Mouse (Mus musculus) neural tube, embryonic 13.5 days (tissue): ENCODE results near the gene Ddr1. TPM values are rescaled to one million over a fixed set of nuclear protein-coding genes. Genes with fewer than 3 reads are reported as not detected.
A peak's percentile ranks its signal among the peaks of the same experiment; 100 is the strongest.

Experiments used
- ATAC-seq: fragments of 200-750 bp; cut with Nextera tagmentation; 2 replicates; pipeline ENCODE4 v1.8.0; 2017; ENCODE audit warnings: low read depth, mild to moderate bottlenecking, moderate TSS enrichment, moderate library complexity
- H3K27ac ChIP-seq: fragments of 300-500 bp; sonication (generic); replicated peaks from 2 replicates; pipeline ENCODE4 v1.5.1; 2015; ENCODE audit warnings: moderate library complexity, mild to moderate bottlenecking, inconsistent platforms
- H3K27me3 ChIP-seq: fragments of 300-500 bp; sonication (generic); 2 replicates; pipeline ENCODE4 v1.6.1; 2015; ENCODE audit warnings: mild to moderate bottlenecking, inconsistent platforms
- H3K36me3 ChIP-seq: fragments of 300-500 bp; sonication (generic); 2 replicates; pipeline ENCODE4 v1.6.1; 2015; ENCODE audit warnings: mild to moderate bottlenecking, inconsistent platforms
- H3K4me1 ChIP-seq: fragments of 300-500 bp; sonication (generic); replicated peaks from 2 replicates; pipeline ENCODE4 v1.6.1; 2015; ENCODE audit warnings: inconsistent platforms
- H3K4me2 ChIP-seq: fragments of 300-500 bp; sonication (generic); 2 replicates; pipeline ENCODE4 v1.6.1; 2015; ENCODE audit warnings: inconsistent platforms, mild to moderate bottlenecking, moderate library complexity
- H3K4me3 ChIP-seq: fragments of 300-500 bp; sonication (generic); 2 replicates; pipeline ENCODE4 v1.5.1; 2015; ENCODE audit warnings: mild to moderate bottlenecking, inconsistent platforms
- H3K9ac ChIP-seq: fragments of 300-500 bp; sonication (generic); 2 replicates; pipeline ENCODE4 v1.6.1; 2015; ENCODE audit warnings: moderate library complexity, mild to moderate bottlenecking, inconsistent platforms
- H3K9me3 ChIP-seq: fragments of 300-500 bp; sonication (generic); 2 replicates; pipeline ENCODE4 v1.6.1; 2016; ENCODE audit warnings: inconsistent platforms
- WGBS: fragments of 180-500 bp; shearing (Covaris S2); methylation state at CpG from one replicate; pipeline ENCODE4 v1.1.7; 2015; 5-methylcytosine and 5-hydroxymethylcytosine counted together
- polyA plus RNA-seq: library from polyadenylated mRNA; unstranded; fragments of >200 nt; fragmentation: Nextera tagmentation; extraction: Ambion mirVana; gene quantifications from 2 replicates; pipeline ENCODE4 v1.2.1, GENCODE M21; 2015

Ddr1 gene
- polyA plus RNA-seq, 1 experiment from 2014 or later: 119 TPM

DNA sequence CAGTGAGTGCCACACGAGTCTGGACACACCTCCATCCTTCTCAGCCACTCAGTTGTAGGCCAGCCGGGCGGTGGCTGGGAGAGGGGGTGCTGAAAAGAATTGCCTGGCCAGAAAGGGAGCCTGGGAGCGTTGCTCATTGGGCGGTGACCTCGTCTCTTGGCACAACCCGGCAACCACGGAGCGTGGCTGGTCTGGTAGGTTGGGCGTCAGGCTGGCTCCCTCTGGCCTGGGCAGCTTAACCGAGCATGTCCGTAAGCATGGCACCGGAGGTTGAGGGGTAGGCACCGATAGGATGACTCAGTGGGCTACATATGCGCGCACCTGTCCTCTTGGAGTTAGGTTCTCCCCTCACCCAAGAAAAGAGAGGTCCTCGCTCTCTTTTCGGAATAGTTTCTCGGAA is 4.5 kb downstream of the Ddr1 start:
- Histone ChIP-seq H3K4me3 (peak overlapping the region; percentile 79), H3K27ac (peak overlapping the region; percentile 98), H3K4me2 (peak overlapping the region; percentile 64), H3K4me1 (peaks cover 73% of the 10 kb centered on the region), H3K36me3 (peaks cover 7% of the 10 kb centered on the region), H3K27me3 (no peaks in the 10 kb centered on the region), H3K9ac (peak overlapping the region; percentile 97), H3K9me3 (no peaks in the 10 kb centered on the region)
- 2% methylated on average over 19 of the region's 19 CpGs for WGBS
- no peak for ATAC-seq

DNA sequence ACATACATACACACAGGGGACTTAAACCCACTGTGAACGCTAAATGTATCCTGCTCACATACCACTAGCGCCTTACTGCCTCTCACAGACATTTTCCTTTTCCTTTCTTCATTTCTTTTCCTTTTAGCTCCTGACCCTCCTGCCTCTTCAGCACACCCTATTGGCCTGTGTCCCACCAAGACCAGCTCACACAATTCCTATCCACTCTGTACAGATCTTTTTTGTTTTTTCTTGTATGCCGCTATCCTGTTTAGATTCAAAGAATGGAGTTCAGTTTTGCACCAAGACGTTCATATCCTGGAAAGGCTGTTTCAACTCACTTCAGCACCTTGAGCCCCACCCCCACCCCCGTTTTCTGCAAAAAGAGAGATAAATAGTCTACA is 5.9 kb downstream of the Ddr1 start:
- H3K27me3 ChIP-seq: no peaks in the 10 kb centered on the region
- 25% methylated on average over 5 of the region's 5 CpGs for WGBS
- ATAC-seq: no peak
- H3K4me3 ChIP-seq: peak overlapping the region; percentile 79
- H3K9ac ChIP-seq: peak overlapping the region; percentile 77
- peaks cover 13% of the 10 kb centered on the region for H3K36me3 ChIP-seq
- H3K4me2 ChIP-seq: peak overlapping the region; percentile 64
- no peaks in the 10 kb centered on the region for H3K9me3 ChIP-seq
- H3K4me1 ChIP-seq: peaks cover 59% of the 10 kb centered on the region
- H3K27ac ChIP-seq: peak overlapping the region; percentile 98

DNA sequence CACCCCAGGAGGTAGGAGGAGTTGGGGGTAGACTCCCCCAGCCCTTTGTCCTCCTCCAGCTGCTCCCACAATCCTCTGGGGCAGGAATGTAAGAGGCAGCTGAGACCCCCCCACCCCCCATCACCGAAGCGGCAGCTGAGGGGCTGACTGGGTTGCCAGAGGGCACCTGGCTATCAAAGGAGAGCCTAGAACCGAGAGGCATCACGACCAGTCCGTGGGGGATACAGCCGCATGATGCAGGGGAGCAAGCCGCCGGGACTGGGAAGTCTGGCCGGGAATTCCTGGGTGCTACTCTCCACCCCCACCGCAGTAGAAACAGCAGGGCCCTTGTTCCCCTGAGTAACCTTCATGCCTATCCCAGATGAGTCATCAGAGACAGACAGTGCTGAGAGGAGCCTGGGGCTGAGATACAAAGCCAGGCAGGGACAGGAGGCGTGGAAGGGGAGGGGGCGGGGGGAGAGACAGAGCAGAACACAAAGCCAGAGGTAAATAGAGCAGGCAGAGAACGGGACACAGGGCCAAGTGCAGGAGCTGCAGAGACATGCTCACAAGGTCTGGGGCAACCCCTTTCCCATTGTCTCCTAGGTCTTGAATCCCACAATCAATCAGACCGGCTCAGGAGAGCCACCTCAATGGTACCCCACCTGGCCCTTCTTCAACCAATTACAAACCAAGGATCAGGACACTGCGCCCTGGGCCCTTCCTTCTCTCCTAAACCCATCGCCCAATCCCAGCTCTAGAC is 6.5 kb downstream of the Ddr1 start:
- Histone ChIP-seq H3K4me2 (peak overlapping the region; percentile 64), H3K27ac (peak overlapping the region; percentile 98), H3K4me3 (peak overlapping the region; percentile 79), H3K4me1 (peaks cover 59% of the 10 kb centered on the region), H3K27me3 (no peaks in the 10 kb centered on the region), H3K36me3 (peaks cover 19% of the 10 kb centered on the region), H3K9ac (peak overlapping the region; percentile 77), H3K9me3 (no peaks in the 10 kb centered on the region)
- peak; percentile 76 for ATAC-seq
- 4% methylated on average over 16 of the region's 16 CpGs for WGBS

DNA sequence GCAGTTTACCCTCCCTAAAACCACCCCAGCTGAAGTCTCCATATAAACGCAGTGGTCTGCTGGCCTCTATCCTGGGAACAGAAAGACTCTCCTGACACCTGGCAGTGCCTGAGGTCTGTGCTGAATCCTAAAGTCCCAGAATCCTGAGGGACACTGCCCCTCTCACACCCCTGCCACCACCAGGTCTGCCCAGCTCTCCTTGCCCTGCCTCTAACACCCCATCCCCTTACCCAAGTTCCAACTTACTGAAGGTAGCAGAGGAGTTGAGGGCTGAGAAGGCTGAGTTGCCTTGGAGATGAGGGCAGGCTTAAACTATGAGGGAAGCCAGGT is 7.0 kb downstream of the Ddr1 start:
- peak overlapping the region; percentile 77 for H3K9ac ChIP-seq
- H3K36me3 ChIP-seq: peaks cover 24% of the 10 kb centered on the region
- no peaks in the 10 kb centered on the region for H3K27me3 ChIP-seq
- no peak for ATAC-seq
- WGBS: 4% methylated on average over 1 of the region's 1 CpGs
- H3K27ac ChIP-seq: peak overlapping the region; percentile 98
- peaks cover 55% of the 10 kb centered on the region for H3K4me1 ChIP-seq
- H3K4me2 ChIP-seq: peak overlapping the region; percentile 64
- no peaks in the 10 kb centered on the region for H3K9me3 ChIP-seq
- peak overlapping the region; percentile 79 for H3K4me3 ChIP-seq

DNA sequence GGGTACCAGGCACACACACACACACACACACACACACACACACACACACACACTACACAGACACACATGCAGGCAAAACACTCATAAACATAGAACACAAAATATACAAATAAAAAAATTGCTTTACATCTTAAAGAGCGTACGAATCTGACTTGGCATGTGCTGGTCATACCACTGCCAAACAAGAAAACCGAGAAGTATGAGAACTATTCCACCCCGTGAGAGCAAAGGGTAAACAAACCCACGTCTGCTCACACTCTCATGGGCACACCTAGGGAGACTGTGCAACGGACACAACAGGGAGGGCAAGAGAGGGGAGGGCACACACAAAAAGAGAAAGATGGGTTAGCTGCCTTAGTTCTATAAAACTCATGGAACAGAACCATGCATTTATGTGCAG is 7.7 kb downstream of the Ddr1 start:
- WGBS: 61% methylated on average over 6 of the region's 6 CpGs
- Histone ChIP-seq H3K27ac (peak overlapping the region; percentile 98), H3K4me2 (peak overlapping the region; percentile 64), H3K4me3 (peak overlapping the region; percentile 79), H3K27me3 (no peaks in the 10 kb centered on the region), H3K36me3 (peaks cover 31% of the 10 kb centered on the region), H3K9me3 (no peaks in the 10 kb centered on the region), H3K4me1 (peaks cover 48% of the 10 kb centered on the region), H3K9ac (peak overlapping the region; percentile 77)
- ATAC-seq: no peak

DNA sequence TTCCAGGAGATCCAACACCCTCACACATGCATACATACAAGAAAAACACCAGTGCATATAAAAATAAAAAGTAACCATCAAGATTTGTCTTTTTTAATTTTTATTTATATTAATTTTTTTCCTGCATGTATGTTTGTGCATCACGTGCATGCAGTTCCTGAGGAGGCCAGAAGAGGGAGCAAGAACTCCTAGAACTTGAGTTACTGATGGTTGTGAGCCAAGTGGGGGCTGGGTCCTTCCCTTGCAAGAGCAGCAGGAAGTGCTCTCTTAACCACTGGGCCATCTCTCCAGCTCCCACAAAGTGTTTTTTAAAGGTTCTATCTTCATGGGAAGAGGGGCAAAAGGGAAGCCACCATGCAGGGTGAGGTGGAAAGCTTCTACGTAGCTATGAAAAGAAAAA is 9.1 kb downstream of the Ddr1 start:
- no peaks in the 10 kb centered on the region for H3K9me3 ChIP-seq
- WGBS: 97% methylated on average over 2 of the region's 2 CpGs
- no peak overlapping the region for H3K9ac ChIP-seq
- H3K4me1 ChIP-seq: peaks cover 42% of the 10 kb centered on the region
- H3K36me3 ChIP-seq: peaks cover 45% of the 10 kb centered on the region
- no peak overlapping the region for H3K4me2 ChIP-seq
- no peak overlapping the region for H3K4me3 ChIP-seq
- H3K27ac ChIP-seq: no peak overlapping the region
- no peaks in the 10 kb centered on the region for H3K27me3 ChIP-seq
- no peak for ATAC-seq

DNA sequence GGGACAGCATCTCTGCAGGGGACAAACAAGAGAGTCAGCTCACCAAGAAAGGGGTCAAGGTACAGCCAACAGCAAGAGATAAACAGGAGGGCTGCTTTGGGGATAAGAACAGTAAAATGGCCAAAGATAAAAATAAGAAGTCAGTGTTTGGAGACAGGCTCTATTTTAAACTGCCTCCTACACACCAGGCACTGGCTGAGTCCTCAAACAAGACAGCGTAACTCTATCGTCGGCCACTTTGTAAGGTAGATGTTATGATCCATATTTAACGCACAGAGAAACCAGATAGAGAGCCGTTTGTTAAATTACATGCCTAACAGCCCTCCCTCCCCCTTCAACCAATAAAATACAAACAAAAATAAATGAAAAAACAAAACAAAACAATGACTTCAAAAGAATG is 10.5 kb downstream of the Ddr1 start:
- Histone ChIP-seq H3K4me1 (peaks cover 31% of the 10 kb centered on the region), H3K9ac (no peak overlapping the region), H3K27ac (no peak overlapping the region), H3K9me3 (no peaks in the 10 kb centered on the region), H3K4me2 (no peak overlapping the region), H3K36me3 (peaks cover 59% of the 10 kb centered on the region), H3K27me3 (no peaks in the 10 kb centered on the region), H3K4me3 (no peak overlapping the region)
- no peak for ATAC-seq
- WGBS: 92% methylated on average over 5 of the region's 5 CpGs

DNA sequence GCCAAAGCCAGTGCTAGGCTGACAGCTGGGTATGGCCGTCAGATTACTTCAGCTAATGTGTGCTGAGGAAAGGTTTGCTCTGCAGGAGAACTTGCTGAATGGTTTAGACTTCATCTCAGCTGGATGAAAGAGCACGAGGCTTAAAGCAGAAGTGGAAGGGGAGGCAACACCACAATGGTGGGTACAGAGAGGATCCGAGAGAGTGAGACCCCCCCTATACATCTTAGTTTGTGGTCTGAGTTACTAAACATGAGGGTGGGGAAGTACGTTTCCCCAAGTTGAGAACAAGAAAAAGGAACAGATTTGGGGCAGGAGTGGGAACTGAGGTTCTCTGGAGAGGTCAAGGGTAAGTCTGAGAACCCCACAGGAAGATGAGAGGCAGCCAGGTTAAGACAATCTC is 12.1 kb downstream of the Ddr1 start:
- 84% methylated on average over 4 of the region's 4 CpGs for WGBS

DNA sequence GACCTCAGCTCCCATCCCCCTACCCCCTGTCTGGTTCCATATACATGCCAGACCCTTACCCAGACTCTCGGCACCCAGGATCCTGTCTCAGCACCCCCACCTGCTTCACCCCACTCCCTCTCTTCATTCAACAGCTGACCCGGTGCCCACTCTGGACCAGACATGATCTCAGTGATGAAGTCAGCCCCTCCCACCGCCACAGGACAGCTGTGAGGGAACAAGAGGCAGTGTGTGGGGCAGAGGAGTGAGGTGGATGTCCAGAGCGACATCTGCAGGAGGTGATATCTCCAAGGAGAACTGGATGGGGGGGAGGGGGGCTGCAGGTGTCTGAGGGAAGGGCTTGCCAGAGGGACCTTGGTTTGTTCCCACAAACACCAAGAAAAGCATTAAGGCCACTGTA is 12.6 kb downstream of the Ddr1 start:
- H3K9me3 ChIP-seq: no peaks in the 10 kb centered on the region
- H3K27ac ChIP-seq: no peak overlapping the region
- H3K36me3 ChIP-seq: peaks cover 80% of the 10 kb centered on the region
- WGBS: 81% methylated on average over 4 of the region's 4 CpGs
- no peak overlapping the region for H3K9ac ChIP-seq
- H3K4me3 ChIP-seq: no peak overlapping the region
- no peak for ATAC-seq
- no peaks in the 10 kb centered on the region for H3K27me3 ChIP-seq
- H3K4me1 ChIP-seq: peaks cover 10% of the 10 kb centered on the region
- H3K4me2 ChIP-seq: no peak overlapping the region

More for the DNA sequence above, 12.1 kb downstream of the Ddr1 start:
- H3K27ac ChIP-seq: no peak overlapping the region
- no peak overlapping the region for H3K4me2 ChIP-seq
- H3K4me1 ChIP-seq: peaks cover 16% of the 10 kb centered on the region
- H3K4me3 ChIP-seq: no peak overlapping the region
- no peaks in the 10 kb centered on the region for H3K9me3 ChIP-seq
- ATAC-seq: no peak
- H3K9ac ChIP-seq: no peak overlapping the region
- H3K36me3 ChIP-seq: peaks cover 74% of the 10 kb centered on the region
- H3K27me3 ChIP-seq: no peaks in the 10 kb centered on the region

DNA sequence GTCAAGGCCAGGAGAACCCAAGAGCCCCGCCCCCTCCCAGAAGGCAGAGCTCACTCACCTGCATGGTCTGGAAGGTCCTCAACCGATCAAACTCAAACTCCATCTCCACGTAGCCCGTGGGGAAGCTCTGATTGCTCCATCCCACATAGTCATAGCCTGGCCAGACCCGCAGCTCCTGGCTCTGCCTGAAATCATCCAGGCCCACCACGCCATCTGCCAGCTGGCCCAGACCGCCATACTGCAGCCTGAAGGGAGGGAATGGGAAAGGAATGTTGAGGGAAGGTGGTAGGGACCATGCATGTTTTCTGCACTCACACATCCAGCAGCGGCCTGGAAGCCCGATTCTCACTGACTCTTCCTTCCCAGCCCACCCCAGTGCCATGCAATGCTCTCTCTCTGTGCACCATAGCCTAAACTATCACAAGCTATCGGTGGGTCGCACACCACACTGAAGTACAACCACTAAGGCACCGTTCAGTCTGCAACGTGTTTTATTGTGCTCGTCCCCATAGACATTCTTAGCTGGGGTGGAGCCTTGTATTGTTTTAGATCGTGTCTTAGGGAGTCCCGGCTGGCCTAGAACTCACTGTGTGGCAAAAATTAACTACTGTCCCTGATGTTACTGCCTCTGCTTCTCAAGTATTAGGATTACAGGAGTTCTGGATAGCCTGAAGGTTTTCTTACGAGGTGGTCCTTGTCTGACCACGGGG is 14.3 kb downstream of the Ddr1 start:
- Histone ChIP-seq H3K4me3 (no peak overlapping the region), H3K4me2 (no peak overlapping the region), H3K9ac (no peak overlapping the region), H3K36me3 (peaks cover 92% of the 10 kb centered on the region), H3K4me1 (peaks cover 4% of the 10 kb centered on the region; the same call in 1 of the 2 replicates), H3K27ac (no peak overlapping the region), H3K27me3 (no peaks in the 10 kb centered on the region), H3K9me3 (no peaks in the 10 kb centered on the region)
- WGBS: 91% methylated on average over 18 of the region's 18 CpGs
- no peak for ATAC-seq

DNA sequence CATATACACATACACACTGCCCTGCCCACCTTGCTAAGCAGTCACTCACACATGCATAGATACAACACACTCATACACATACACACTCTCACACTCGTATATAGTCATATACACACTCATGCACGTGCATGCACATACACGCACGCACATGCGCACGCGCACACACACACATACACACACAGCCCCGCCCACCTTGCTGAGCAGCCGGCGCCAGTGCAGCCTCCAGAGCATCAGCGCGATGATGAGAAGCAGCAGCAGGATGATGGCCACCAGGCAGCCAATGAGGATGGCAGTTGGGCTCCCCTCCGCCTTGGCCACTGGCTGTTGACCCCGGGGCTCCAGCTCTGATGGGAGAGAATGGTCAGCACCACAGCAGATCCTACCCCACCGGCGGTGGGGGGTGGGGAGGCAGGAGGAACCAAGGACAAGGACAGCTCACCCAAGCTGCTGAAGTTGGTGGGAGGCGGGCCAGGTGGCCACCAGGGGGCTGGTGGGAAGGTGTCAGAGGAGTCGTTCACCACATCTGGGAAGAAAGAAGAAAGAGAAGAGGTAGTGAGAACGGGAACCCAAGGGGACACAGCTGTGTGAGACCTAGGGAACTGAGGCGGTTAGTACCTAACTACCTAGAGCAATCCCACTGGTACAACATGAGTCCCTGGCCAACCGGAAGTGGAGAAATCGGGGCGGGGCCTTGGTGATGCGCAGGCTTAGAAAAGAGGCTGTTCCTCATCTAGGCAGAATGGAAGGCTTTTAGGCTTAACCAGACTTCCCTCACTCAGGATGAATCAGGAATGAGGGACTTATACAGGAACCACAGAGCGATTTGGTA is 15.9 kb downstream of the Ddr1 start:
- no peak overlapping the region for H3K27ac ChIP-seq
- H3K9ac ChIP-seq: no peak overlapping the region
- peaks cover 4% of the 10 kb centered on the region; the same call in 1 of the 2 replicates for H3K4me1 ChIP-seq
- H3K36me3 ChIP-seq: peaks cover 100% of the 10 kb centered on the region
- H3K9me3 ChIP-seq: no peaks in the 10 kb centered on the region
- H3K4me2 ChIP-seq: no peak overlapping the region
- no peaks in the 10 kb centered on the region for H3K27me3 ChIP-seq
- no peak overlapping the region for H3K4me3 ChIP-seq
- no peak for ATAC-seq
- 89% methylated on average over 25 of the region's 25 CpGs for WGBS

DNA sequence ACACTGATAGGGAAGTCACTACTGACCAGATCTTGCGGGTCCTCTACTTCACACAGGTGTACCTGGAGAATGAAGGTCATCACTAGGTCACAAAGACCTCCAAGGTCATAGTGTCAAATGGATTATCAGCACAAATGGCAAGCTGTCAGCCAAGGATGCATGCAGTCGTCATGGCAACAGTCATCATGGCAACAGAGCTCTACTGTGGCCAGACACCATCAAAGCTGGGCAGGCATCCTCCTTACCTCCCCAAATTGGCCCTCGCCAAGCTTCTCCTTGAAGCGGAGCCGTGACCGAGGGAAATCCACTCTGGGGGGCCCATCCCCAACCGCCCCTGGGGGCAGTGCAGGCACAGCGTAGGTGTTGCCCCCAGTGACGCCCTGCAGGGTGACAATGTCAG is 19.4 kb downstream of the Ddr1 start:
- H3K4me3 ChIP-seq: no peak overlapping the region
- no peak; the same call in 1 of the 2 replicates for ATAC-seq
- no peaks in the 10 kb centered on the region for H3K9me3 ChIP-seq
- H3K9ac ChIP-seq: no peak overlapping the region
- H3K27me3 ChIP-seq: no peaks in the 10 kb centered on the region
- peak overlapping the region; percentile 64 for H3K27ac ChIP-seq
- 65% methylated on average over 9 of the region's 9 CpGs for WGBS
- peaks cover 4% of the 10 kb centered on the region; the same call in 1 of the 2 replicates for H3K4me1 ChIP-seq
- peaks cover 99% of the 10 kb centered on the region for H3K36me3 ChIP-seq
- no peak overlapping the region for H3K4me2 ChIP-seq
